Mouse (Mus musculus) embryonic stem cell, embryonic (primary cell): Measurements from ENCODE around the gene Mcam.

Experiments
- CTCF ChIA-PET, 4 experiments: fragments of 300-600 bp in 2 of 4; fragments of 350-600 bp in 2 of 4; sonication (Branson Sonifier 250); formaldehyde crosslinking; loops; one replicate each; lab custom pipeline; 2022; ENCODE audit warnings: inconsistent platforms in 2 of 4; lab: Charles Lee
- POLR2A ChIA-PET, 4 experiments: fragments of 300-600 bp in 2 of 4; fragments of 350-600 bp in 2 of 4; sonication (Branson Sonifier 250); formaldehyde crosslinking; loops; one replicate each; lab custom pipeline; 2022; ENCODE audit warnings: antibody characterized with exemption in 4 of 4, inconsistent platforms in 1 of 4; lab: Charles Lee

Mcam gene

GRCm38 (mm10) chr9:44192312-44192711, 58.0 kb downstream of the Mcam start:
- ChIA-PET POLR2A (interaction anchor here in 3 of 4 experiments (0.6 to 3.8 kb wide), 5 partner anchors 8 to 279 kb away, joined by 3 to 23 read pairs (median 4); no protein-coding TSS in a partner anchor), CTCF (interaction anchor here in 1 of 4 experiments (0.7 kb wide), 1 partner anchor 1840 kb away, joined by 4 read pairs; no protein-coding TSS in a partner anchor)
